Mouse (Mus musculus): ENCODE results near the gene Ift172.

The Ift172 gene

DNA sequence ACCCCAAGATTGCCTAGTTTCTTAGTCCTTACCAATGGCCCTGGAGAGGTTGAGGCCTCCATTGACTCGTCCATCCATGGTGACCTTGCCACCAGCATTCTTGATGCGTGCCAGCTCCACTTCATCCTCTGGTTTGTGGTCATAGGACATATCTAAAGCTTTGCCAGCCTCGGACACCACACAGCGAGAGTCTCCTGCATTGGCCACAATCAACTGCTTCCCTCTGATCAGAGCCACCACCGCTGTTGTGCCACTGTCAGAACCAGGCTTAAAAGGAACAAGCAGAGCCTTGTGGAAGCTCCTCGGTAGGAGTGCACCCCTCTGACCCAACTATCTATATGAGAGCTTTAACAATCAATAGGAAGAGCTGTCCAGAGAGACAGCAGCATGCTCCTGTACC, 86.5 kb downstream of the Ift172 start:
- no peak for DNase-seq

DNA sequence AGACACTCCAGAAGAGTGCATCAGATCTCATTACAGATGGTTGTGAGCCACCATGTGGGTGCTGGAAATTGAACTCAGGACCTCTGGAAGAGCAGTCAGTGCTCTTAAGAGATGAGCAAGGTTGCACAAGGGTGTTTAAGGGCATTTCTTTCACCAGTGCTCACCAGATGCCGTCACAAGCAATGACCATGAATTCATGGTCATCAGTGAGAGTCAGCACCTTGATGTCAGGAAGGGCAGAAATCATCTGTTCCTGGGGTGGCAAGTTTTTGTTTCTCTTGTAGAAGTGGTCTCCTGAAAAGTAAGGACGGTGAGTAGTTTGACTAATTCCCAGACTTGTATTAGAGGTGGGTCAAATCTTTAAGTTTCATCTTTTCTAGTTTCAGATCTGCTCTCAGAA, 87.0 kb downstream of the Ift172 start:
- DNase-seq, result no peak

All from lung, postnatal 4 days (tissue).